Mouse (Mus musculus) adrenal gland, postnatal 14 days (tissue): ENCODE results near the gene Svs4. TPM values are rescaled to one million over a fixed set of nuclear protein-coding genes. Genes with fewer than 3 reads are reported as not detected.
A peak's percentile ranks its signal among the peaks of the same experiment; 100 is the strongest.
"Not testable (repeated sequence)": the region's sequence is repeated elsewhere in the genome, so short reads cannot be mapped to it uniquely, and the experiment has no call there.

ENCODE experiments used
- DNase-seq: peaks from one replicate; pipeline ENCODE4 v3.0.0; 2021; ENCODE audit warnings: mixed read lengths
- long read RNA-seq, 2 experiments: library from polyadenylated mRNA; stranded (forward); transcript quantifications; one replicate each; pipeline ENCODE4 v2.0.0; 2021
- total RNA-seq: library from RNA; stranded (reverse); gene quantifications from 2 replicates; pipeline ENCODE4 v1.2.3, GENCODE M21; 2021

Gene Svs4
- total RNA-seq, result not detected in 2 replicates
- long read RNA-seq, experiment 1, result 0 reads
- long read RNA-seq, experiment 2, result 0 reads

GRCm38 (mm10) chr2:164278359-164278758, at the start of gene Svs4:
Svs4 (minus strand) TSS chr2:164278459.
- no peak for DNase-seq

- DNase-seq, result no peak
Observed at GRCm38 (mm10) chr2:164320983-164321382, 42.7 kb upstream of the Svs4 start.

- not testable (repeated sequence) for DNase-seq
Observed at GRCm38 (mm10) chr2:164316451-164316850, 38.2 kb upstream of the Svs4 start, which contains the start of gene Svs6. Svs6 (plus strand) TSS chr2:164316751.

- not testable (repeated sequence) for DNase-seq
Observed at GRCm38 (mm10) chr2:164315460-164315859, 37.2 kb upstream of the Svs4 start.

- no peak for DNase-seq
Observed at GRCm38 (mm10) chr2:164312599-164312998, 34.3 kb upstream of the Svs4 start.

- not testable (repeated sequence) for DNase-seq
Observed at GRCm38 (mm10) chr2:164288968-164289367, 10.7 kb upstream of the Svs4 start, which contains the start of gene Svs3a. Svs3a (plus strand) TSS chr2:164289268.

- not testable (repeated sequence) for DNase-seq
Observed at GRCm38 (mm10) chr2:164256540-164256939, 21.7 kb downstream of the Svs4 start, which contains the start of gene Svs3b. Svs3b (minus strand) TSS chr2:164256640.

- DNase-seq, result no peak
Observed at GRCm38 (mm10) chr2:164238366-164238765, 39.9 kb downstream of the Svs4 start, which contains the start of gene Svs2. Svs2 (minus strand) TSS chr2:164238466.

GRCm38 (mm10) chr2:164232671-164233070, 45.6 kb downstream of the Svs4 start:
- DNase-seq, result no peak

- DNase-seq, result peak; percentile 36
Observed at GRCm38 (mm10) chr2:164228361-164229070, 49.7 kb downstream of the Svs4 start.

Other genes starting within 250 kb of the Svs4 start
- 28.6 and 36.1 TPM in 2 replicates for gene Stk4, start 208.1 kb downstream of the Svs4 start, total RNA-seq
- gene Tomm34, start 207.3 kb downstream of the Svs4 start, total RNA-seq, result 28.9 and 32.2 TPM in 2 replicates
- gene Kcns1, start 107.3 kb downstream of the Svs4 start, total RNA-seq, result not detected in 2 replicates
- not detected in 2 replicates for gene Wfdc5, start 95.7 kb downstream of the Svs4 start, total RNA-seq
- gene Wfdc12, start 87.9 kb downstream of the Svs4 start, total RNA-seq, result 1.1 TPM in 1 of 2 replicates, not detected in the other
- gene Wfdc15a, start 78.3 kb downstream of the Svs4 start, total RNA-seq, result not detected in 2 replicates
- gene Wfdc15b, start 56.8 kb downstream of the Svs4 start, total RNA-seq, result not detected in 2 replicates
- not detected in 2 replicates for gene Svs2, start 40.0 kb downstream of the Svs4 start, total RNA-seq
- gene Svs3b, start 21.8 kb downstream of the Svs4 start, total RNA-seq, result not detected in 2 replicates
- not detected in 2 replicates for gene Svs3a, start 10.8 kb upstream of the Svs4 start, total RNA-seq
- not detected in 2 replicates for gene Svs6, start 38.3 kb upstream of the Svs4 start, total RNA-seq
- gene Svs5, start 54.3 kb upstream of the Svs4 start, total RNA-seq, result 0.70 and 0.98 TPM in 2 replicates
- 9.2 and 9.3 TPM in 2 replicates for gene Slpi, start 110.6 kb upstream of the Svs4 start, total RNA-seq
- gene Rbpjl, start 124.7 kb upstream of the Svs4 start, total RNA-seq, result not detected in 2 replicates
- 1.7 and 2.3 TPM in 2 replicates for gene Matn4, start 126.7 kb upstream of the Svs4 start, total RNA-seq
- gene Sdc4, start 165.4 kb upstream of the Svs4 start, total RNA-seq, result 153 and 208 TPM in 2 replicates
- 31.2 and 34.2 TPM in 2 replicates for gene Sys1, start 178.5 kb upstream of the Svs4 start, total RNA-seq
- 0.82 and 5.9 TPM in 2 replicates for gene Gm20458, start 182.5 kb upstream of the Svs4 start, total RNA-seq
- not detected in 2 replicates for gene Trp53tg5, start 195.3 kb upstream of the Svs4 start, total RNA-seq
- gene Dbndd2, start 207.6 kb upstream of the Svs4 start, total RNA-seq, result 10.0 and 13.8 TPM in 2 replicates
- 85.2 and 89.0 TPM in 2 replicates for gene Pigt, start 219.1 kb upstream of the Svs4 start, total RNA-seq